Mouse (Mus musculus) right cerebral cortex, adult 2 months (tissue): ENCODE data around the gene Sbp.

ENCODE experiments used
- DNase-seq, 2 experiments: peaks; one replicate each; pipeline ENCODE4 v3.0.0; 2021 to 2022; ENCODE audit warnings: low spot score in 2 of 2

The Sbp gene

GRCm38 (mm10) chr17:23992789-23993553, 51.5 kb downstream of the Sbp start:
- DNase-seq, result no peak

- peak; percentile 97 for DNase-seq
Observed at GRCm38 (mm10) chr17:23993559-23994428, 52.3 kb downstream of the Sbp start.

DNA sequence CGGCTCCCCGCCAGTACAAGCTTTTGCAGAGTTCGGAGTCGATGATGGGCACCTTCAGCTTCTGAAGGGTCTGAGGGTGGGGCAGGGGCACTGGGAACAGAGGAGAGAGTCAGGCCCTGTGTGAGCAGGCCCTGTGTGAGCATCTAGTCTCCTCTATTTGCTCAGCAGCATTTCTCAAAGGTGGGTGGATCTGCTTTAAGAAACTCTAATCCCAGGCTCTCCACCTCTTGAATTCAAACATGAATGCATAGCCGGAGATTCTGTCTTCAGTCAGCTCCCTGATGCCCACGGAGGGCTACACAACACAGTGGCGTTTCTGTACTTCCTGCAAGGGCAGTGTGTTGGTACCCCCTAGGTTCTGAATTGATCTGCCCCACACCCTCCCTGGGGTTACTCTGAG, 53.2 kb downstream of the Sbp start:
- no peak for DNase-seq
